Mouse (Mus musculus) Patski (cell line): ENCODE measurements around the gene Araf. TPM values are rescaled to one million over a fixed set of nuclear protein-coding genes. Genes with fewer than 3 reads are reported as not detected.

Source experiments
- ATAC-seq: fragments of 100-300 bp; one replicate; pipeline ENCODE4 v1.8.0; 2021
- CTCF ChIA-PET: fragments of 350-600 bp; sonication (Branson Sonifier 250); formaldehyde crosslinking; loops from one replicate; lab custom pipeline; 2022; ENCODE audit warnings: inconsistent platforms; lab: Charles Lee
- POLR2A ChIA-PET: fragments of 350-600 bp; sonication (Branson Sonifier 250); formaldehyde crosslinking; loops from one replicate; lab custom pipeline; 2022; ENCODE audit warnings: antibody characterized with exemption, inconsistent platforms; lab: Charles Lee
- DNase-seq: peaks from one replicate; pipeline ENCODE4 v3.0.0-alpha.2; 2011; ENCODE audit warnings: low read depth, low spot score
- H3K27me3 ChIP-seq: fragments of 371-371 bp; one replicate; pipeline ENCODE4 v1.5.1; 2021
- CTCF ChIP-seq: fragments of 100-300 bp; IDR thresholded peaks from one replicate; pipeline ENCODE4 v1.5.1; 2021
- in situ Hi-C: fragments of 300-500 bp; cut with MboI; formaldehyde crosslinking; loops from 3 replicates; pipeline ENCODE4 v1.11.1; 2018; ENCODE audit warnings: low pct_unique_long_range_greater_than_20kb, mixed read lengths
- polyA plus RNA-seq: library from polyadenylated mRNA; unstranded; gene quantifications from one replicate; pipeline ENCODE4 v1.2.3, GENCODE M21; 2021

Gene Araf
- polyA plus RNA-seq, 1 experiment from 2014 or later, result 94.5 TPM

DNA sequence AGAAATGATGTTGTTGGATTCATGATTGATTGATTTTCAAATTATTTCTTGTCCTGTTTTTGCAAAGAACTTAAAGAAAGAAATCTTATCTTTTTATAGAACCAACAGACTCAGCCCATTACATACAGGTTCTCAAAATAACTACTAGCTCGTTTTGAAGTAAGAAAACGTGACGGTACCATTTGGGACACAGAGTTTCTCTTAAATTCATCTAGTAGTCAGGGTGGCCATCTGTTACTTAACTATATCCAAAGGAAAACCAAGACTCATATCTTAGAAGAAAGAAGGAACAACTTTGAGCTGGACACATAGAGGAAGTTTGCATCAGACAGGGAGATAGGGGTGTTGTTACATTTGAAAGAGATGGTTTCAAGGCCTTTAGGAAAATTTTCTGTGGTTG, 49.6 kb downstream of the Araf start:
- no peak for TF ChIP-seq CTCF
- H3K27me3 ChIP-seq, result peaks cover 7% of the 10 kb centered on the region
- CTCF ChIA-PET, result interaction anchor here (1.6 kb wide), 1 partner anchor 99 kb away, joined by 3 read pairs; no protein-coding TSS in a partner anchor
- ATAC-seq (no peak), DNase-seq (no peak)
- POLR2A ChIA-PET, result no interaction called here
- in situ Hi-C loops, result no loop called here

DNA sequence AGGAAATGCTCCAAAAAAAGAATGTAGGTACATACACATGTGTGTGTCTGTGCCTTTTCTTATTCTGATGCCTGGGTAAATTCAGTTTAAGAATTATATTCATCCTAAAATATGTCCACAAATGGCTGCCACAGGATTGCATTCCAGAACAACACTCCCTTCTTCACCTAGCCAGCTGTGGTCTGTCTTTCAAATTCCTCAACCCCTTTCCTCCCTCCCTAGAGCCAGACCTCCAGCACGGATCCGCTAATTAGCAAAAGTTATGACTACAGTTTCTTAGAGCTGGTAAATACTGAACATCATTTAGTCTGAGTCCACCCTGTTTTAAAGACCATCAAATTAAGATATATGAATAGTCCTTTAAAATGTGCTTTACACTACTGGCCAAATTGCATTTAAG, 50.2 kb downstream of the Araf start:
- POLR2A ChIA-PET, result no interaction called here
- CTCF ChIA-PET, result no interaction called here
- DNase-seq (no peak), ATAC-seq (no peak)
- in situ Hi-C loops, result no loop called here
- TF ChIP-seq CTCF, result no peak
- peaks cover 7% of the 10 kb centered on the region for H3K27me3 ChIP-seq

DNA sequence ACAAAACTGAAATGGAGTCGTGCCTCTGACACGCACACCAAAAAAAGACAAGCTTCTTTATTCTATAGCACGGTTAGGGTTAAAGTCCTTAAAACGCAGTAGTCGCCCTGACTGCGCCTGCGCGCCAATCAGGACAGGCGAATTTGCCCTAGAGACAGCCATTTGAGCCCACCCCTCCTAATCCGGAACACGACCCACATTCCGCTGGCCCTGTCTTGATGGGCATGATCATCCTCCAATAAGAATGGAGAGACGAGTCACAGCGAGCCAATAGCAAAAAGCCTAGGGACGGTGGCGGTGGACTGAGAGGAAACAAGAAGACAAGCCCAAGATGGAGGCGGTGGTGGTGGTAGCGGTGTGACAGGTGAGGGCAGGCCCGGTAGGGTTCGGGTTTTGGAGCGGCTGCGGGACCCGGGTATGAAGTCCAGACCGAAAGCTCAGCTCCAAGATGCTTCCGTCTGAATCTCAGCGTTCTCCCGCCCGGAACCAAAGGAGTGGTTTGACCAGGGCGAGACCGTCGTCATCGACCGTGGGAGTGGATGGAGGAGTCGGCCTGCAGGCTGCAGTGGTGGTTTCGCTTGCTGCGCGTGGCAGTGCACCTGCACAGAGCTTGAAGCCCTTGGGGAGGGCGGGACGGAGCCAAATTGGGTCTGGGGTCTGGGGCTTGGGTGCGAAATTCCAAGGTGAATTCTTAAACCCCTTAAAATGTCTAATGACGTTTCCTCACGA, 50.8 kb downstream of the Araf start:
- no peak for TF ChIP-seq CTCF
- POLR2A ChIA-PET, result interaction anchor here (1.6 kb wide), 1 partner anchor 10 kb away, joined by 4 read pairs; no protein-coding TSS in a partner anchor
- CTCF ChIA-PET, result no interaction called here
- in situ Hi-C loops, result no loop called here
- DNase-seq (peak; percentile 77), ATAC-seq (peak; percentile 96)
- peaks cover 6% of the 10 kb centered on the region for H3K27me3 ChIP-seq

GRCm38 (mm10) chrX:20853794-20854193, 56.2 kb downstream of the Araf start:
- no peak for ATAC-seq
- no peak for TF ChIP-seq CTCF
- in situ Hi-C loops, result no loop called here
- no peak for DNase-seq
- H3K27me3 ChIP-seq, result no peaks in the 10 kb centered on the region
- ChIA-PET POLR2A (no interaction called here), CTCF (no interaction called here)

DNA sequence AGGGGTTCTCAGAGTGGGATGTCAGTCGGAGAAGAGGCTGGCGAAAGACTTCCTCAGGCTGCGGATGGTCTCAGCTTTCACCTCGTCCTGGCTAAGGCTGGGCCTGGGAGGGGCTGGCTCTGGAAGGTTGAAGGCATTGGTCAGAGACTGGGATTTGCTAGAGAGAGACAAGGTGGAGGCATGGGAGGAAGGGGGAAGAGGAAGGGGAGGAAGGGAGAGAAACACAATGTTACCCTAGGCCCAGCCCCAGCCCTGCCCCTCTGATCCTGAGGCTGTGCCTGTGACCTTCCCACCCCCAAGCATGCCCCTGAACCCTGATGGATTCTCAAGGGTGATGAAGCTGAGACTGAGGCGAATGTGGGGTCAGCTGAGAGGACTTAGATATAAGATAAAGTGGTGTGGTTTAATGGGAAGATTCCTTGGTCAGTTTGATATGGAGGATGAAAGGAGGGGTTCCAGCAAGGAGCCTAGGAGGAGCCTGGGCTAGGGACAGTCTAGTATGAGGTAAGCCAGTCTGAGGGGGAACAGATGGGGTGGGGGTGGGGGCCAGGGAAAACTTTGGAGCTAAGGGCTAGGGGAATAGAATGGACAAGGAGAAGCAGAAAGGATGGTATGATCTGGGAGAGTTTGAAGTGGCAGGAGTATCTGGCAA, 64.0 kb downstream of the Araf start:
- in situ Hi-C loops, result no loop called here
- CTCF ChIA-PET, result no interaction called here
- DNase-seq (no peak), ATAC-seq (no peak)
- POLR2A ChIA-PET, result interaction anchor here (0.6 kb wide), 1 partner anchor 195 kb away, joined by 3 read pairs; no protein-coding TSS in a partner anchor
- TF ChIP-seq CTCF, result no peak
- no peaks in the 10 kb centered on the region for H3K27me3 ChIP-seq

DNA sequence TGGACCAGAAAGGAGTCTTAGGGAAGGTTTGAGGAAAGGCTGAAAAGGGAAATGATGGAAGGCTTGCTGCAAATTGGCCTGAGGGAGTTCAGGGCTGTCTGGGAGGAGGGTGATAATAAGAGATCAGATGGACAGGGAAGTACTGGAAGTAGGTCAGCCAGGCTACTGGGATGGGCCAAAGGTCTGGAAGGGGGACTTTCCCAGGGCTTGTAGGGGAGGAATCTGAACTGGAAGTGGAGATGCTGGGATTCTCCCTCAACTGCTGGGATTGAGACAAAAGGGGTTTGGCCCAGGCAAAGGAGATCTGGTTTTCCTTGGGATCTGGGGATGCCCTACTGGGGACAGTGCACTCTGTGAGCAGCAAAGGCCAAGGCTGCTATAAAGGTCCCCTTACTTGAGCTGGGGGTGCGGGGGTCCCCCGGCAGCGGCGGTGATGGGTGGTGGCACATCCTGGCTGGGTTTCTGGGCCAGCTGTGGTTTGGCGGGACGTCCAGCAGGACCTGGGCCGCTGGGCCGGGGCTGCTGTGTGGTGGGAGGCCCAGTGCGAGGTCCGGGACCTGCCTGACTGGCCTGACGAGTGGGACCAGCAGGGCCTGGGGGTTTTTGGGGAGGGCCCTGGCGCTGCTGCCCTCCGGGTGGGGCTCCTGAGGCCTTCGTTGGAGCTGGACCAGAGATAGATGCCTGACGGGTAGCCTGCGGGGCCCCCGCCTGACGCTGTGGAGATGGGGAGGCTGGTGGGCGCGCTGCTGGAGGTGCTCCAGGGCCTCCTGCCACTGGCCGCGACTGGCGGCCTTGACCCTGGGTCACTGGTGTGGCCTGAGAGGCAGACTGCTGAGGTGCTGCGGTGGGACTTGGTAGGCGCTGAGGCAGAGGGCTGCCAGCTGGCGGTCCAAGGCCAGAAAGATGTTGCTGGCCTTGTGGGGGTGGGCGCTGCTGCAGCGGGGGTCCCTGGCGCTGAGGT, 64.8 kb downstream of the Araf start:
- in situ Hi-C loops, result no loop called here
- TF ChIP-seq CTCF, result no peak
- H3K27me3 ChIP-seq, result no peaks in the 10 kb centered on the region
- ATAC-seq, result no peak
- CTCF ChIA-PET, result no interaction called here
- no peak for DNase-seq
- POLR2A ChIA-PET, result interaction anchor here (0.6 kb wide), 1 partner anchor 196 kb away, joined by 3 read pairs; no protein-coding TSS in a partner anchor

- ATAC-seq (peak; percentile 40), DNase-seq (no peak)
- TF ChIP-seq CTCF, result no peak
- POLR2A ChIA-PET, result no interaction called here
- in situ Hi-C loops, result no loop called here
- CTCF ChIA-PET, result interaction anchor here (1.6 kb wide), 1 partner anchor 34 kb away, joined by 7 read pairs; no protein-coding TSS in a partner anchor
- no peaks in the 10 kb centered on the region for H3K27me3 ChIP-seq
Observed at GRCm38 (mm10) chrX:20863161-20864101, 65.8 kb downstream of the Araf start.

- H3K27me3 ChIP-seq, result no peaks in the 10 kb centered on the region
- DNase-seq (no peak), ATAC-seq (no peak)
- ChIA-PET CTCF (no interaction called here), POLR2A (no interaction called here)
- in situ Hi-C loops, result no loop called here
- no peak for TF ChIP-seq CTCF
Observed at GRCm38 (mm10) chrX:20868091-20868490, 70.5 kb downstream of the Araf start.

DNA sequence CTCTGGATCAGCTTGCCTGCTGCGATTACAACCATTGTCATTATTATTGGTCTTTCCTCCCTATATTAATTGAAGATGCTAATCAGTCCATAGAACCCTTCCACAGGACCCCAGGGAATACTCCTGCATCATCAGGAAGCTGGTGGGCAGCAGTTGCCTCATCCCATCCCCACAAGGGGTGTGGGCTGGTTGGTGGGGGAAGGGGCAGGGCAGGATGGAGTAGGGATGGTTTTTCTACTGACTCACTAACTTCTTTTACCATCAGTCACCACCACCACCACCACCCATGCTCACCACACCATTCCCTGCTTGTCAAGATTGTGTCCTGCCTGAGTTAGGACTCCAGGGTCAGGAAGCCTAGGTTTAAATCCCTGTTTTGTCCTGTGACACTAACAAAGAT, 71.6 kb downstream of the Araf start:
- DNase-seq, result no peak
- TF ChIP-seq CTCF, result no peak
- H3K27me3 ChIP-seq, result peaks cover 5% of the 10 kb centered on the region
- ChIA-PET POLR2A (no interaction called here), CTCF (interaction anchor here (1.7 kb wide), 1 partner anchor 73 kb away, joined by 5 read pairs; no protein-coding TSS in a partner anchor)
- ATAC-seq, result peak; percentile 24
- in situ Hi-C loops, result no loop called here
